Mouse (Mus musculus): ENCODE data around the gene Scd1. TPM values are rescaled to one million over a fixed set of nuclear protein-coding genes. Genes with fewer than 3 reads are reported as not detected.

Gene Scd1
- polyA plus RNA-seq, 1 experiment from 2014 or later: 2.2 TPM

- TF ChIP-seq CTCF (IDR thresholded peaks at IDR 0.05; ENCODE audit: low read depth): no peak
- under 1% methylated on average over 14 of the region's 14 CpGs for WGBS
- peak overlapping the region; percentile 36 for H3K4me3 ChIP-seq (replicated peaks; ENCODE audit: low read depth, low read length)
- H3K9ac ChIP-seq (ENCODE audit: low read depth, low read length): peak overlapping the region; percentile 27; the same call in 1 of the 2 replicates
- peaks cover 4% of the 10 kb centered on the region; the same call in 1 of the 2 replicates for H3K4me1 ChIP-seq (replicated peaks; ENCODE audit: insufficient read depth, low read length)
- no peaks in the 10 kb centered on the region for H3K9me3 ChIP-seq (replicated peaks; ENCODE audit: low read length)
- no peaks in the 10 kb centered on the region for H3K27me3 ChIP-seq (ENCODE audit: insufficient read depth, low read length)
- no peaks in the 10 kb centered on the region for H3K36me3 ChIP-seq (ENCODE audit: insufficient read depth, low read length)
- ATAC-seq (replicated peaks; ENCODE audit: low FRiP score, low read depth) (peak; percentile 65), DNase-seq (ENCODE audit: low spot score) (peak; percentile 88)
- peak overlapping the region; percentile 62; the same call in 1 of the 2 replicates for H3K27ac ChIP-seq
- H3K4me2 ChIP-seq (ENCODE audit: low read length): peak overlapping the region; percentile 88
These were observed 505 bp upstream of the Scd1 start for GRCm38 (mm10) chr19:44408223-44408545.

- no peak for TF ChIP-seq CTCF (IDR thresholded peaks at IDR 0.05; ENCODE audit: low read depth)
- Histone ChIP-seq H3K36me3 (ENCODE audit: insufficient read depth, low read length) (no peaks in the 10 kb centered on the region), H3K4me3 (replicated peaks; ENCODE audit: low read depth, low read length) (no peak overlapping the region), H3K27ac (no peak overlapping the region), H3K4me1 (replicated peaks; ENCODE audit: insufficient read depth, low read length) (peaks cover 4% of the 10 kb centered on the region; the same call in 1 of the 2 replicates), H3K27me3 (ENCODE audit: insufficient read depth, low read length) (no peaks in the 10 kb centered on the region), H3K9ac (ENCODE audit: low read depth, low read length) (no peak overlapping the region), H3K9me3 (replicated peaks; ENCODE audit: low read length) (no peaks in the 10 kb centered on the region), H3K4me2 (ENCODE audit: low read length) (no peak overlapping the region)
- DNase-seq (ENCODE audit: low spot score): no peak
- WGBS: 76% methylated on average over 6 of the region's 6 CpGs
- no peak for ATAC-seq (replicated peaks; ENCODE audit: low FRiP score, low read depth)
These were observed 4.1 kb downstream of the Scd1 start for GRCm38 (mm10) chr19:44403546-44403945.

- Histone ChIP-seq H3K36me3 (ENCODE audit: insufficient read depth, low read length) (no peaks in the 10 kb centered on the region), H3K4me2 (ENCODE audit: low read length) (no peak overlapping the region), H3K27me3 (ENCODE audit: insufficient read depth, low read length) (no peaks in the 10 kb centered on the region), H3K4me3 (replicated peaks; ENCODE audit: low read depth, low read length) (no peak overlapping the region), H3K9ac (ENCODE audit: low read depth, low read length) (no peak overlapping the region), H3K9me3 (replicated peaks; ENCODE audit: low read length) (no peaks in the 10 kb centered on the region), H3K27ac (no peak overlapping the region), H3K4me1 (replicated peaks; ENCODE audit: insufficient read depth, low read length) (no peaks in the 10 kb centered on the region)
- 87% methylated on average over 8 of the region's 8 CpGs for WGBS
- ATAC-seq (replicated peaks; ENCODE audit: low FRiP score, low read depth) (no peak), DNase-seq (ENCODE audit: low spot score) (no peak)
- TF ChIP-seq CTCF (IDR thresholded peaks at IDR 0.05; ENCODE audit: low read depth): no peak
These were observed 7.0 kb downstream of the Scd1 start for GRCm38 (mm10) chr19:44400484-44401197.

- H3K9ac ChIP-seq (ENCODE audit: low read depth, low read length): no peak overlapping the region
- H3K4me1 ChIP-seq (replicated peaks; ENCODE audit: insufficient read depth, low read length): no peaks in the 10 kb centered on the region
- H3K4me2 ChIP-seq (ENCODE audit: low read length): no peak overlapping the region
- DNase-seq (ENCODE audit: low spot score) (no peak), ATAC-seq (replicated peaks; ENCODE audit: low FRiP score, low read depth) (no peak)
- WGBS: 94% methylated on average over 18 of the region's 18 CpGs
- no peaks in the 10 kb centered on the region for H3K9me3 ChIP-seq (replicated peaks; ENCODE audit: low read length)
- no peak for TF ChIP-seq CTCF (IDR thresholded peaks at IDR 0.05; ENCODE audit: low read depth)
- no peak overlapping the region for H3K4me3 ChIP-seq (replicated peaks; ENCODE audit: low read depth, low read length)
- H3K36me3 ChIP-seq (ENCODE audit: insufficient read depth, low read length): no peaks in the 10 kb centered on the region
- no peak overlapping the region for H3K27ac ChIP-seq
- H3K27me3 ChIP-seq (ENCODE audit: insufficient read depth, low read length): no peaks in the 10 kb centered on the region
These were observed 7.6 kb downstream of the Scd1 start for GRCm38 (mm10) chr19:44400076-44400475.

- TF ChIP-seq CTCF (IDR thresholded peaks at IDR 0.05; ENCODE audit: low read depth): no peak
- no peak for DNase-seq (ENCODE audit: low spot score)
- Histone ChIP-seq H3K9ac (ENCODE audit: low read depth, low read length) (no peak overlapping the region), H3K27me3 (ENCODE audit: insufficient read depth, low read length) (no peaks in the 10 kb centered on the region), H3K36me3 (ENCODE audit: insufficient read depth, low read length) (no peaks in the 10 kb centered on the region), H3K4me1 (replicated peaks; ENCODE audit: insufficient read depth, low read length) (no peaks in the 10 kb centered on the region), H3K27ac (no peak overlapping the region), H3K4me2 (ENCODE audit: low read length) (no peak overlapping the region), H3K4me3 (replicated peaks; ENCODE audit: low read depth, low read length) (no peak overlapping the region), H3K9me3 (replicated peaks; ENCODE audit: low read length) (no peaks in the 10 kb centered on the region)
- WGBS: 80% methylated on average over 5 of the region's 5 CpGs
- no peak for ATAC-seq (replicated peaks; ENCODE audit: low FRiP score, low read depth)
These were observed 10.9 kb downstream of the Scd1 start for GRCm38 (mm10) chr19:44396742-44397141.

GRCm38 (mm10) chr19:44394972-44395371, 12.7 kb downstream of the Scd1 start:
- H3K9me3 ChIP-seq (replicated peaks; ENCODE audit: low read length): no peaks in the 10 kb centered on the region
- 86% methylated on average over 7 of the region's 7 CpGs for WGBS
- TF ChIP-seq CTCF (IDR thresholded peaks at IDR 0.05; ENCODE audit: low read depth): no peak
- ATAC-seq (replicated peaks; ENCODE audit: low FRiP score, low read depth) (no peak), DNase-seq (ENCODE audit: low spot score) (no peak)
- no peak overlapping the region for H3K4me2 ChIP-seq (ENCODE audit: low read length)
- no peak overlapping the region for H3K9ac ChIP-seq (ENCODE audit: low read depth, low read length)
- H3K27ac ChIP-seq: no peak overlapping the region
- no peaks in the 10 kb centered on the region for H3K36me3 ChIP-seq (ENCODE audit: insufficient read depth, low read length)
- H3K27me3 ChIP-seq (ENCODE audit: insufficient read depth, low read length): no peaks in the 10 kb centered on the region
- no peak overlapping the region for H3K4me3 ChIP-seq (replicated peaks; ENCODE audit: low read depth, low read length)
- H3K4me1 ChIP-seq (replicated peaks; ENCODE audit: insufficient read depth, low read length): no peaks in the 10 kb centered on the region

Measured in kidney, postnatal 0 days (tissue).